Mouse (Mus musculus) thymus, postnatal 4 days (tissue): ENCODE data around the gene Olfr1411.

ENCODE experiments used
- DNase-seq: peaks from one replicate; pipeline ENCODE4 v3.0.0; 2021

Gene Olfr1411

GRCm38 (mm10) chr1:92594111-92594510 lies at the start of gene Olfr1411:
Gene Olfr1411 (plus strand): TSS chr1:92594411.
- DNase-seq, result no peak

DNA sequence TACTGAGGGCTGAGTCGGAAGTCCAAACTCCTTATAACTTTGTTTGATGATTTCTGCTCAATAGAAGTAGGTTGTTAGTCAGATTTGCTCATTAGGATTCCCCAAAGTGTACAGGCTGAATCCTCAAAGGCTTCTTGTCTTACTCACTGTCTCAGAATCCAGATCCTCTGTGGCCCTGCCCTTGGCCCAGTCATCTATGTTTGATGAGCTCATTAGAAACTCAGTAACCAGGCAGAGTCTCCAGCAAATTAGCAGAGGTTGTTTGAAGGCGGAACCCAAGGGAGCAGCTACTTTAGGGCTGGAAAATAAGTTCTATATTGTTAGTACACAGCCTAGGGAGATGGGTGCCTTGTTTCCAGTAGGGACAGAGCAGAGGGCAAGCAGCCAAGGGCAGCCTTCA lies 48.3 kb upstream of the Olfr1411 start:
- DNase-seq, result no peak

GRCm38 (mm10) chr1:92571022-92571421 lies 23.2 kb upstream of the Olfr1411 start, which contains the start of gene Olfr1413:
Gene Olfr1413 (plus strand): TSS chr1:92571322.
- DNase-seq, result no peak

DNA sequence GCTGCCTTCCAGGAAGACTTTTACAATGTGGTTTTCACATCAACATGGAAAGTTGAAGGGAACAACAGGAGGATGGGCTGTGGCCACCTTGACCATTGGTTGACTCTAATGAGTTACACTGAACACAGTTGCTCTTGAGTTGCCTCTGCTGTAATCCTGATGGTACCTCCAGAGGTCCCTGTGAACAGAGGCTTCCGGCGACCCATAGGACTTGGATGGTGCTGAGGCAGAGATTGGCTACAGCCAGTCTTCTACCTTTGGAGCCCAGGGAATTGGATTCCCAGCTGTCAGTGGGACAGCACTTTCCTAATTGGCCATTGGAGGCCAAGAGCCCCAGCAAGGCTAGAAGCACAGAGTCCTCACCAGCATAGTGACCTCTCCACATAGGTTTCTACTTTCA lies 8.7 kb upstream of the Olfr1411 start, which contains the start of gene Olfr1412:
TSS of gene Olfr1412 (plus strand) at position 301 of the 400 bp plus-strand sequence.
- DNase-seq, result no peak

DNA sequence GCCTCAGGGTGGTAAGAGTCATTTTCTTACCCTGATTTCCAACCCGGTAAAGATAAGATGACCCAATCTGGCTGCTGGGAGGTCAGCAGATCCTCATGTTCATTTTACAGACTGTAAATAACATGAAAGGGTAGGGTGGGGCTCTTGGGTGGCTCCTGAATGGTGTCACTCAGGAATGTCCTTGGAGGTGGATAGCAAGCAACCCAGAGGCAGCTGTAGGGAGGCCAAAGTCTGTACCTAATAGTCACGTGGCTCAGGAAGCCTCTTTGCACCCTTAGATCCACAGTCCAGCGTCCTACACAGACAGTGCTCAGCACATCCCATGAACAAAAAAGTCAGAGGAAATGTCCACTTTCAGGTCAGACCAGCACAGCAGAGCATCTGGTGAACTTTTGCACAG lies 1.8 kb downstream of the Olfr1411 start:
- no peak for DNase-seq

GRCm38 (mm10) chr1:92605482-92605881 lies 11.3 kb downstream of the Olfr1411 start, which contains the start of gene Olfr1410:
Gene Olfr1410 (plus strand): TSS chr1:92605782.
- no peak for DNase-seq

DNA sequence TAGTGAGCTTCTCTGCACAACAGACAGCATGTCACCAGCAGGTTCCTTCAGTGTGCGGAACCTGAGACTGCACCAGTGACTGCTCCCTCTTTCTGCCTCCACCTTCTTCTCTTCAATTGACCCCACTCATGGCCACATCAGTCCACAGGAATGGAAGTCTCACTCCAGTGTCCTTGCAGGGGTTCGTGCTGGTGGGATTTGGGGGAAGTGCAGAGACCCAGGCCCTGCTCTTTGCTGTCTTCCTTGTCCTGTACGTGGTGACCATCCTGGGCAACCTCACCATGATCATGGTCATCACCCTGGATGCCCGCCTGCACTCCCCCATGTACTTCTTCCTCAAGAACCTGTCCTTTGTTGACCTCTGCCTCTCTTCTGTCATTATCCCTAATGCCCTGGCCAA lies 13.5 kb downstream of the Olfr1411 start:
- DNase-seq, result no peak

DNA sequence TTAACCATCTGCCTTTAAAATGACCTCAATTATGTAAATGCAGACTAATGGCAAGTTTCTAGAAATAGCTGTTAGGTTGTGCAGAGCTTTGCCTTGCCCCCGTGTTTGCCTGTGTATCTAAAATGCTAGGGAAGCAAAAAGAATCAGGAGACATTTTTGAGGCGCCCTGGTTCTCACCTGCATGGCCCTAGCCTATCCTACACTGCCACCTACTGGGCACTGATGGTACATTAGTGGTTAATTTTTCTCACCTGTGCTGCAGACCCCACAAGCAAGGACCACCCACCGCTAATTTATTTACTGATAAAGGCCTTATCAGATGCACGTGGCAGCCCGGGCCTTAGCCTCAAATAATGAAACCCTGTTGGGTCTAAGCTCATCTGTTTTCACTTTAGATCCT lies 16.8 kb downstream of the Olfr1411 start:
- peak; percentile 75 for DNase-seq

- no peak for DNase-seq
Observed at GRCm38 (mm10) chr1:92613175-92613574, 19.0 kb downstream of the Olfr1411 start.

DNA sequence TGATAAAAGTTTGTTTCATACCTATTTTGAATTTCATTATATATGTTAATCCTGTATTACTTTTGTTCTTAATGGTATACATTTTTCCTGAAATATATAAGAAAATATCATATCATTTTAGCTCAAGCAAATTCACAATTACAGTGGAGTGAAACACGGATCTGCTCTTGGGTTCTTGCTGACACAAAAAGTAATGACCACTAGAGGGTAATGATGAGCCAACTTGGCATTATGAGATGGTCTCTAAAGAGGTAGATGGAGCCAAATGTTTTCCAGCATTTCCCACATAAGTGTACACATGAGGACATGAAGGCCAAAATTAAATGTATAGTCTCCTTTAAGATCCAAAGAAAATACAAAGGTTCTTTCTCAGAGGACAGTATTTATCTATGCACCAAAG lies 20.3 kb downstream of the Olfr1411 start:
- DNase-seq, result no peak

- DNase-seq, result no peak
Observed at GRCm38 (mm10) chr1:92616046-92616445, 21.8 kb downstream of the Olfr1411 start.

GRCm38 (mm10) chr1:92617488-92617887 lies 23.3 kb downstream of the Olfr1411 start, which contains the start of gene Olfr12:
Gene Olfr12 (plus strand): TSS chr1:92617788.
- no peak for DNase-seq

DNA sequence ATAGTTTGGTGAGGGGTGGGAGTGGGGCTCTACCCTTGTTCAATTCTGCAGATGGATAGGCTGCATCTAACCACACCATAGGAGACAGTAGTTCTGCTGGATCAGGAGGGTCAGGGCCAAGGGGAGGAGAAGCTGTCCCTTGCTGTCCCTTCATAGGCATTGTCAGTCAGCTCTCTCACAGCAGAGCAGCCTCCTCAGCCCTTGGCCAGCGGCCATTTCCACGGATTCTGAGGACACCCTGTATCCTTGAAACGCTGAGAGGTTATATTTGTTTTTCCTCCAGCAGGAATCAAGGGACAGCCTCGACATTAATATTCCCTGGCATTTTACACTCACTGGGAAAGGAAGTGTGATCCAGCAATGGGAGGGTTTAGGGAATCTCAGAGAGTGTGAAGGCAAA lies 24.1 kb downstream of the Olfr1411 start:
- DNase-seq, result no peak

DNA sequence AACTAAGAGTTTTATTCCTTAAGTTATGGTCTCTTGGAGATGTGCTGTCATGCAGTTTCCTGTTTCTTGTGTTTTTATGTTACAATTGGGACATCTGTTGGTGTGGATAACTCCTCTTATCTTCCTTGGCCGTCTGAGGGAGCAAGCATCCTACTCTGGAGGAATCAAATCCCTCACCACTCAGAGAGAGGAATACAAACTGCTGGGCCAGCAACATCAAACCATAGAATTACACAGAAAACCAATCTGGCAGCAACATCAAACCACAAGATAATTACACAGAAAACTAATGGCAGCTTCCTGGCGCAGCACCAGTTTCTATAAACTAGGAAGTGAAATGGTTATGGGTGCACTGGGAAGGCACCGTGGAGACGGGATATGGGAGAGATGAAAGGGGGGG lies 34.0 kb downstream of the Olfr1411 start:
- no peak for DNase-seq

DNA sequence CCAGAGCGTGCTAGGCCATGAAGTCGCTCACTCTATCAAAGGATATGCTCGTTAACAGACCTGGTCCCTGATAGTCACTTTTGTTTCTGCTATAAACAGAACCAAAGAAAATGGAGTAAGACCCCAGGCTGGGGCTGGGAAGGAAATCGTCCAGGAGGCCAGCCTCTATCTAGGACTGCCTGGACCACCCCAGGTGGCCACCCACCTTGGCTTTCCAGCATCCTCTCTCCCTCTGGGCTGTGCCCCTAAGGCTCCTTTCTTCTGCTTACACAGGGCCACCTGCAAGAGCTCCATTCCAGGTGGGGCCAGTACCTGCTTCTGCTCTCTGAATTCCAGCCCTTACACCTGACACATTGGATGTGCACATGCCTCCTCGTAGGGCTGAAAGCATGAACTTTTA lies 38.0 kb downstream of the Olfr1411 start:
- no peak for DNase-seq

- peak; percentile 22 for DNase-seq
Observed at GRCm38 (mm10) chr1:92632948-92633347, 38.7 kb downstream of the Olfr1411 start.

- no peak for DNase-seq
Observed at GRCm38 (mm10) chr1:92633726-92634125, 39.5 kb downstream of the Olfr1411 start.

- DNase-seq, result no peak
Observed at GRCm38 (mm10) chr1:92634569-92634968, 40.4 kb downstream of the Olfr1411 start.

- DNase-seq, result no peak
Observed at GRCm38 (mm10) chr1:92634976-92635599, 40.9 kb downstream of the Olfr1411 start.

- DNase-seq, result no peak
Observed at GRCm38 (mm10) chr1:92636015-92636414, 41.8 kb downstream of the Olfr1411 start.

DNA sequence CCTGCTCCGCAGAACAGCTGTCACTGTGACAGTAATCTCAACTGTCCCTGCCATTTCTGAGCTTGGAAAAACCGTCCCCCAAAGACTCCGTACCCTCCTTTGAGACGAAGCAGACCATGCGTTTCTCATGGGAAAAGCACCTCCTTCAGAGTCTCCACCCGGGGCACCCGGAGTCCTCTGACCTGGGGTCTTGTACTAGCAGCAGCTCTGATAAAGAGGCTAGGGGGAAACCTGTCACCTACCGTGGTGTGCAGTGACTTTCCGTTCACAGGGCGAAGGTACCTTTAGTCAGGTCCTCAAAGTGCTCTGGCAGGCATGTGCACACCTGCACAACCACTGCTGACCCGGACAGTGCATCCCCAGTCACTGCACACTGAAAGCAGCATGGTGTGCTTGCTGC lies 42.5 kb downstream of the Olfr1411 start:
- DNase-seq, result no peak

- DNase-seq, result no peak
Observed at GRCm38 (mm10) chr1:92637501-92638172, 43.4 kb downstream of the Olfr1411 start.

GRCm38 (mm10) chr1:92638181-92638580 lies 44.0 kb downstream of the Olfr1411 start:
- DNase-seq, result no peak

GRCm38 (mm10) chr1:92638736-92639135 lies 44.5 kb downstream of the Olfr1411 start:
- DNase-seq, result no peak
